Mouse (Mus musculus) embryo, embryonic 11 days (tissue): ENCODE data around the gene Itga3.
"Not testable (repeated sequence)": the region's sequence is repeated elsewhere in the genome, so short reads cannot be mapped to it uniquely, and the experiment has no call there.

Source experiments
- DNase-seq: peaks from one replicate; pipeline ENCODE4 v3.0.0-alpha.2; 2015

The Itga3 gene

DNA sequence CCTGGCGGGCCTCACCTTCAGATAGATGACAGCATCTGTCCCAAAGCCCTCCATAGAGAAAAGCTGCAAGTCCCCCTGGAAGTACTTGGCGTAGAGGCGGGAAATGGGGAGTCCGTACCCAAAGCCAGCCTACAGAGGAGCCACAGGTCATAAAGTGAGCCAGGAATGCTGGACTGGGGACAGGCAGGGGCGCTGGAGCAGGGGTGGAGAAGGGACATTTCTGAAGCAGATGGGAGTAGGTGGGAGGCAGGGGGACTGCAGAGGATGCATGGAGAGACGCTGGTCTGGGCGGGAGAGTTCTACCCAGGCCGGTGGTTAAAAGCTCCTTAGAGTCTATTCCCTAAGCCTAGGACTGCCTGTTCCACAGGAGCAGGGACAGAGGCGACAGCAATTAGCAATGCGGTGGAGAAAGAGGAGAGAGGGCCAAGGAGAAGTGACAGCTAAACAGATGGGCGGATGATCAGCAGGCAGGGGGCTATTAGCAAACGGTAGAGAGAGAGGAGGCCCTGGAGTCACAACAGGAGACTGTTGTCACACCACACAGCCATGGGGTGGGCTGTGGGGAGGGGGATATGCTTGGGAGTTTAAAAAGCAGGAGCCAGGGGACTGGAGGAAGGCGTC lies 48.6 kb downstream of the Itga3 start:
- DNase-seq, result no peak

DNA sequence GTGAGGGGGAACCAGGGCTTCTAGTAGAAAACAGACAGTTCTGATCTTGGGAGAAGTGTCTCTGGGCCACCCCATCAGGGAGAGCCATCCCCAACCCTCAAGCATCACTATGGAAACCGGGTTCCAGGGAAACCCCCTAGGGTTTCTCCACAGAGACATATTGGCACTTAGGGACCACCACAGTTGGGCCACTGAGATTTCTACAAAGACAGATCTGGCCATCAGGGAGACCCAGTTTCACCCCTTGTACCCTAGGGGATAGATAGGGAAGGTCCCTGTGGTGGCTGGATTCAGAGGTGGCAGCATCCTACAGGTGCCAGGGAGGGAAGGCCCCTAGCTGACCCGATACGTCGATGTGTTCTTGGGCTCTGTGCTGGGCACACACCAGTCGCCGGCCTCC lies 49.8 kb downstream of the Itga3 start:
- no peak for DNase-seq

DNA sequence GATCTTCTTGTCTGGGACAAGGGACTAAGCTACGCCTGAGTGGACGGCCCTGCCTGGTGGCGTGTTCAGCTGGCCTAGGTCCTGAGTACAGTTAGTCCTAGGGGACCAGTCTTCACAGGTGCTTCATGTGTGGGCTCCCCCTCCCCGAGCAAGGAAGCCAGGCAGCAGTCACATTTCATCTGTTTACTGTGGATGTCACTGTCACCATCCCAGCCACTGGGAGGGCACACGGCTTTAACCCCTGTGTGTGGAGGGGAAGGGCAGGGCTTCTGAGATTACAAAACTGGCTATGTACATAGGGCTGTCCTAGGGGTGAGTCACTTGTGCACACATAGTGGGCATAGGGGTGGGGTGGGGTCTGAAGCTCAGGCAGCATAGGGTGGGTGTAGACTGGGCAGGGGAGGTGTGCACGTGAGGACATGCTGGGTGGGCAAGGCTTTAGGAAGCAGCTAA lies 50.5 kb downstream of the Itga3 start:
- no peak for DNase-seq

DNA sequence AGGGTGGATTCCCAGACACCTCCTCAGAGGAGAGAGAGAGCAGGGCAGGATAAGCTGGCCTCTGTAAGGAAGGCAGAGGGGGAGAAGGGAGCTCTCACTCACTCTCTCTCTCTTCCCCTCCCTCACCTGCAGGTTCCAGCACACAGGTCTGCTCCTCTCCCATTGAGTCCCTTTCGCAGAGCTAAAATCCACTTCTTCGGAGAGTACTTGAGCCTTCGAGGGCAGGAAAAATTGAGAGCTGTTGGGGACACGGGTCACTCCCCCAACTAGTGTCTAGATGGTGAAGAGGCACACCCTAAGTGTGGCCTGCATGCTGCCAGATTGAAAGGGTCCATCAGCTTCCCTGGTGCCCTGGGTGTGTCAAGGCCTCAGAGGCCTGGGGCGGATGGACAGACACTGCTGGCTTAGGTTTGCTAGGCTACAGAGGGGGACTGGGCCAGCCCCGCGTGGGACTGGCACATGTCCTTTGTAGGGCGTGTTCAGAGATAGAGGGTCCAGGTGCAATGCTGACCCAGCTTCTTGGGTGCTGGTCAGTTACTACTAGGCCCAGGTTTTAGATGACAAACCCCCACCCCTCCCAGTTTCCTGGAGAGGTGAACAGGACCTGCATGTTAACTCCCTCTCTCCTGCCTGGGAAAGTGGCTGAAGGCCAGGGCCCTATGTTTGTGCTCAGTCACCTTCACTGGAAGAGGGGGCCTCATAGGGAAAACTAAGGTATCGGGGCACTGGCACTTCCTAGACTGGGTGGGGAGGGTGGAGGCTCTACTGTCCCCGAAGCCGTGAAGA lies 51.2 kb downstream of the Itga3 start:
- DNase-seq, result no peak

DNA sequence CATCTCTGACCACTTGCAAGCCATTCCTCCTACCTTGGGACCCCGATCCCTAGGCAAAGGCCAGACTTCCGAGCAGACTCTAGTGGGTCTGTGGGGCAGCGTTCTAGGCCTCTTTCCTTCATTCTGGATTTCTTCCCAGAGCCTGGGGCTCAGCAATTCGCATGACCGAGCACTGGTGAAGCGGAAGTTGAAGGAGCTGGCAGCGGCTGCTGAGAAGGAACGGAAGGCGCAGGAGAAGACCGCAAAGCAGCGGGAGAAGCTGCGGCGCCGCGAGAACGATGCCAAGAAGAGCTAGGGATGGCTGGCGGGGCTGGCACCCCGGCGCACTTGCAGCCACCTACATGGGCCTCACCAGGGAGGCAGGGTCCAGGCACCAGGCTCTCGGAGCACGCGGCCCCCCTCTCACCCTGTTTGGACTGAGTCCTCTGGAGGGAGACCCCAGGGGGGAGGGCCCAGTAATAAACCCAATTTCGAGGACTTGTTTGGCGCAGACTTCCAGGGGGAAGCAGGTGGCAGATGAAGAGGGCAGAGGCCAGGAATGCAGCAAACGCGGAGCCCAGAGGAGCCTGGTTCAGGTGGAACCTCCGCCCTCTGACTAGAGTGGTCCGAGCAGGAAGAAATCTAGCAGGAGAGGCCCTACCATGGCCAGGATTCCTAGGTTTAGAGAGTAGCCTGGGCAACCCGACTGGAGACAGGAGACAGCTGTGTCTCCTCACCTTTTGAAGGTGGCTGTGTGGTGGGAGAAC lies 52.0 kb downstream of the Itga3 start:
- no peak for DNase-seq

DNA sequence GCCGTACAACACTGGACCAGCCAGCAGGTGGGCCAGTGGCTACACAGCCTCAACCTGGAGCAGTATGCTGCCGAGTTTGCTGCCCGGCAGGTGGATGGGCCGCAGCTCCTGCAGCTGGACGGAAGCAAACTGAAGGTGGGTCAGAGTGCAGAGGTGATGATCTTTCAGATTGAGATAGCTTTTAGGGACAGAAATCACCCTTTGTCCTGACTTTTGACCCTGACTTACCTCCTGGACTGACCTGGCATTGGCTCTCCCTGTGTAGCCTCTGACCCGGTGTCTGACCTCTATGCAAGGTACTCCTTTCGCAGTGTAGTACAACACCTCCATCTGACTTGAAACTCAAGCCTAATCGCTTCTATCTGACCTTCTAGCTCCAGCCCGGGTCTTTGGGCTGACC lies 53.1 kb downstream of the Itga3 start:
- DNase-seq, result no peak

DNA sequence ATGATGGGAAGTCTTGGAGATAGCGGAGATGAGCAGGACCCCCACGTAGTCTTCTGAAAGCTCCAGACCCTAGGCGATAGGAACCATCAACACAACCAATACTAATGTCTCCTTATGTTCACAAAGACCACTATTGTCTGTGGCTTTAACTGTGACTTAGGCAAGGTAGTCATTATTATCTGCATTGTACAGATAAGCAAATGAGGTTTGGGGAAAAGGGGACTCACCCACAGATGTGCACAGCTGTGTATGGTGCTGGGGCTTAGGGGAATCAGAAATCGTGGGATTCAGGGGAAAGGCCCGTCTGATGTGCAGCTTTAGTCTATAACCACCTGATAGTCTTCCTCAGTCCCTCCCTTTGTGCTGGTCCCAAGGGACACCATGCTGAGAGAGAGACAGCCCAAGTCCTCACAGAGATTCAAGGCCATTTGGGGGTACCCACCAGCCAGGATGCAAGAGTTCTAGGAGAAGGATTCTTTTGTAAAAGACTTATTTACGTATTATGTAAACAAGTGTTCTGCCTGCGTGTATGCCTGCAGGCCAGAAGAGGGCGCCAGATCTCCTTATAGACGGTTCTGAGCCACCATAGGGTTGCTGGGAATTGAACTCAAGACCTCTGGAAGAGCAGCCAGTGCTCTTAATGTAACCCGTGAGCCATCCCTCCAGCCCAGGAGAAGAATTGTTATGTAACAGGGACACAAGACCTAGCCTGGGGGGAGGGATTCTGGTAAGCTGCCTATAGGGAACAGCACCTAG lies 54.2 kb downstream of the Itga3 start:
- DNase-seq, result no peak

DNA sequence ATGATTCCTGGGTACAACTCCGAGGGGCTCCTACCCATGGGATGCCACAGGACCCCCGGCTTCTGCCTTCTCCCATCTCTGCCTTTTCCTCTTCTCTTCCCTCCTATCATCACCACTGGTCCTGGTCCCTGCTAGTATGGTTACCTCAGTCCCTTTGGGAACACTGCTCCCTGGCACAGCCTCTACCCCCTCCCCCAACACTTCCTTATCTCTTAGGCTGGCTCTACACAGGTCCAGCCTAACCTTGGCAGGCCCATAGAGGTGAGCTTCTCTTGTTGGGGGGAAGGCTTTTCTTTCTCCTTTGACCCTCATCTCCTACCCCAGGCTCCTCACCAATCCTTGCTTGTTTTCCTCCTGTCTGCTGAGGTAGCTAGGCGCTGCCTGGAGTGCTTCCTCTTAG lies 61.1 kb downstream of the Itga3 start:
- no peak for DNase-seq

DNA sequence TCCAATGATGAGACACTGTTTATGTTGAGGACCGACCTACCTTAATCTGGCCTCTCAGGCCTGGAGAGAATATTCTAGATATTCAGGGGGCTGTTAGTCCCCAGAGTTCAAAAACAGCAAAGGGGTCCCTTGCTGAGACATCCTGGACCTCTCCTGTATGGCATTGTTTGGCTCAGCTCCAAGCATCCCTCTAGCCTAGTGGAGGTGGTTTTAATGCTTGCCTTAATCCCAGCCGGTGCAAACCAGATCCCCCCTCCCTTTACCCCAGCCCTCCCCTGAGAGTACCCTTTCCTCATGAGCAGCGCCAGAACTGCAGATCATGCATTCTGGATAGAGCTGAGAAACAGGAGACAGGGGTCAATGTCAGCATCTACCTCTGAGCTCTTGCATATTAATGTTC lies 64.1 kb downstream of the Itga3 start:
- no peak for DNase-seq

DNA sequence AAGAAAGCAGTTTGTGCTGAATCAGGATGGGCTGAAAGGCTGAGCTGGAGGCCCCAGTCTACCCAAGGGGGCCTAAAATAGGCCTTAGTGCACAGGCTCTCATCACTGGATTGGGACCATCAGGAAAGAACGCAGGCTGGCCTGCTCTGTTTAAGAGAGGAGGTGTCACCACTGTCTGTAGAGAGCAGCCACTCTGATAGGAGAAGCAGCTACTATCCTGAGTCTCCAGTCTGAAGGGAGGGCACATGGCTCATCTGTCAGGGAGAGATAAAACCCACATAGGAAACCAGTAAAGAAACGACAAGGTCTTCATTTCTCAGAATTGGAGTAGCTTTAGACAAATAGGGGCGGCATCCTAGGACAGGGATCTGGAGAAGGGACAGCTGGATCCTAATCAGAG lies 64.5 kb downstream of the Itga3 start:
- no peak for DNase-seq

DNA sequence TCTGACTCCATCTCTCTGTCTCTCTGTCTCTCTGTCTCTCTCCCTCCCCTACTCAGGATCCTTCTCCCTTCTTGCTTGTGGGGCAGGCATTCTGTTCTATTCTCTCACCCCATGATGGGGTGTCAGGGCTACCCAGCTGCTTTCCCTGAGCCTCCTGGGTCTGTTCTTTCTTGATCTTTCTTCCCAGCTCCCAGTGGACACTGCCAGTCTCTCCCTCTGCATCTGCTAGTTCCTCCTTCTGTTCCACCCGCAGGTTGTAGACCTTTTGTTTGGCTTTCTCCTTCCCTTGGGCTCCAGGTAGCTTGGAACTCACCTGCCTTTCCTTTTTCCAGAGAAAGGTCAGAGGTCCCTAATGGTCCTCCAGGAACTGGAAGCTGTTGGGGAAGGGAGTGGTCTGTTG lies 65.2 kb downstream of the Itga3 start:
- no peak for DNase-seq

DNA sequence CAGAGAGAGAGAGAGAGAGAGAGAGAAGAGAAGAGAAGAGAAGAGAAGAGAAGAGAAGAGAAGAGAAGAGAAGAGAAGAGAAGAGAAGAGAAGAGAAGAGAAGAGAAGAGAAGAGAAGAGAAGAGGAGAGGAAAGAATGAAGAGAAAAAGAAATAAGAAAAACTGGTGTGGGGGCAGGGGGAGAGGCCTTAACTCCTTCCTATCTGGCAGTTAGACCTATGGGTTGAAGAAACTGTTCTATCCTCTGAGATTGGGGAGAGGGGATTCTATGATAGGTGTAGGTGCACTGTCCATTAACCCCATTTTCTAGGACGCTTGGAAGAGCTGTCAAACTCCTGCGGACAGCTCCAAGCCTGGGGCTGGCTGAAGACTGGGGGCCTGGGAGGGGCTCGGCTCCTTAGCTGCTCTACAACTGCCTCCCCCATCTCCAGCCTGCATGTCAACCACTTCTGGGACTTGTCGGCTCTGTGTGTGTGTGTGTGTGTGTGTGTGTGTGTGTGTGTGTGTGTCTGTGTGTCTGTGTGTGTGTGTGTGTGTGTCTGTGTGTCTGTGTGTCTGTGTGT lies 65.7 kb downstream of the Itga3 start:
- not testable (repeated sequence) for DNase-seq

DNA sequence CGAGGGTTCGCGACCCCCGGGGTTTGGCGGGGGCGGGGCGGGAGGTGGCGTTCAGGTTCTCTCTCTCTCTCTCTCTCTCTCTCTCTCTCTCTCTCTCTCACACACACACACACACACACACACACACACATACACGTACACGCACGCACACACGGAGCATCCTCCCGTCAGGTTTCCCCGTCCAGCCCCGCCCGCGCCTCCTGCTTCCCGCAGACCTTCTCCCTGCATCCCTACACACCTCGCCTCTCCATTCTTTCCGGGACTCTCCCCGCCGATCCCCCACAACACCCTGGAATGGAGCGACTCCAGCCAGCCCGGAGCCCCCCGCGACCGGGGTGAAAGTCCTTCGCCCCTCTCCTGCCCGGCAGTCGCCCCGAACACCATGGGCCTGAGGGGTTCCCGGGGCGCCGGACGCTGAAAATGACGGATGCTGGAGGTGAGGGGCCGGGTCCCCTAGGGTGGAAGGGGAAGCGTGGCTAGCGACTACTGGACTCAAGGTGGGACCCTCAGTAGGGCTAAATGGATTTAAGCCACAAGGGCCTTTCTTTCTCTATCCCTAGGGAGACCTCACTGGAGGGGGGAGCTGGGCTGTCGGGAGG lies 66.4 kb downstream of the Itga3 start:
- DNase-seq, result peak; percentile 52

DNA sequence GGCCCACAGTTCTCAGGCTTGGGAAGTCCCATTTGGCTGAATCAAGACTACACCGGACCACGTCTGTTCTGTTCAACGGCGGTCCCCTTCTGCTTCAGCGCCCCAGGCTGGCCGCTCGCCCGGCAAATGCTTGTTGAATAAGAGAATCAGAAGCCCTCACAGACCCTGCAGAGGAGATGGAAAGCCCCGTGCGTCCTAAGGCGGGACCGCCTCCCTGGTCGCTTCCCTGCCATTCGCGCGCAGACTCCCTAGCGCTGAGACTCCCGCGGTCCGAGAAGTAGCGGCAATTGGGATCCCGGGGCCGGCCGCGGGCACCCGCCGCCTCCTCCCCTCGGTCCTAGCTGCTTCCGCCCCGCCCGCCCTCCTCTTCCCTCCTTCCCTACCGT lies 67.0 kb downstream of the Itga3 start, which contains the start of gene Samd14:
Gene Samd14 (plus strand): TSS at position 251 of the 386 bp plus-strand sequence.
- peak; percentile 89 for DNase-seq

DNA sequence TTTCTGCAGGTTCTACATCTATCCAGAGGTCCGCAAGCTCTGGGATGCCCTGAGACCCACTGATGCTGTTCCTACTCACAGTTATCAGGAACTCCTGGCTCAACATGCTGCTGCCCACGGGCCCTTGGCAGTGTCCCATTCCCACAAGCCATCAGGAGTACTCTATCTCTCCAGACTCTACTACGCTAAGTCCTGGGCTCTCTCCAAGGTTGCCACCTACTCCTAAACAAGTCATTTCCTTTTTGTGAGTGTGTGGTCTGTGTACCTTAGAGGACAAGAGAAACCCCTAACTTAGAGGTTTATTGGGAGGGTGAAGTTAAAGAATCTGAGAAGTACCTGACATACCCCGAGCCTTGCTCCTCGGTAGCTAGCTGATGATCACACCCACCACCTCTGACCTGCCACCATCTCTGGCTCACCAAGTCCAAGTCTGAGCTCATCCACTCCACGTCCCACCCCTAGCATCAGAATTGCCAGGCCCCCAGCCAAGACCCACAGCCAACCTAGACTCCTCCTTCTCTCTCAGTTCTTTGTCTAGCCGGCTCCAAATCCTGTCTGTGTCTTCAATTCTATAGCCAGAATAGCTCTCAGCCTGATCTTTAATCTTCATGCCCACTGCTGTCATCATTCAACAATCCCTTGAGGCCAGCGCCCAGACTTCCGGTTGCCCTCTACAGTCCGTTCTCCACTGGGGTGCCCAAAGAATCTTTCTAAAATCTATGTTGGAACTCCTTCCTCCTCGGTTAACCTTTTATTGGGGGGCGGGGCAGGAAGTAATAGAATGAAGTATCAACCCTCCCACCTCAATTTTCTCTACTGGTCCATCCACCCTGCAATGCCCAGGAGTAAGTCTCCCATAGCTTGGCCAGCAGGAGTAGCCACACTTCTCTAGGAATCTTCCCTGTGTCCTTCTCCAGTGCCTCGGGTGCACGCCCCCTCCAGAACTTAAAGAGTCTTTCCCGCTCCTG lies 67.7 kb downstream of the Itga3 start:
- DNase-seq, result no peak

DNA sequence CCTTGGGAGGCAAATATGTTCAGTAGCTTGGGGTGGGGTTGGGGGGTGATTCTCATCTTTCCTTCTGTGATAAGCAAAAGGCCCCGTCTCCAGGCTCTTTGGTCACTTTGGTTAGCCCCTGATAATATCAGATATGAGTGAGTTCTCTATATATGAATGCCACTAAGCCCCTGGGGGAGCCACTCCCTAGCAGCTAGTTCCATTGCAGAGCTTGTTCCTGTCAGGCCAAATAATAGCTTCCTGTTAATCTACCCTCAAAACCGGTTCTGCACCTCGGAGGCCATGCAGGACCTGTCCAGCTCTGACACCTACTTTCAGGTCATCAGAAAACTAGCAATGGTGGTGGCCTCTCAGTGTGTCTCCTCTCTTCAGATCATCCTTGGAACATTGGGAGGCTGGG lies 69.2 kb downstream of the Itga3 start:
- no peak for DNase-seq

DNA sequence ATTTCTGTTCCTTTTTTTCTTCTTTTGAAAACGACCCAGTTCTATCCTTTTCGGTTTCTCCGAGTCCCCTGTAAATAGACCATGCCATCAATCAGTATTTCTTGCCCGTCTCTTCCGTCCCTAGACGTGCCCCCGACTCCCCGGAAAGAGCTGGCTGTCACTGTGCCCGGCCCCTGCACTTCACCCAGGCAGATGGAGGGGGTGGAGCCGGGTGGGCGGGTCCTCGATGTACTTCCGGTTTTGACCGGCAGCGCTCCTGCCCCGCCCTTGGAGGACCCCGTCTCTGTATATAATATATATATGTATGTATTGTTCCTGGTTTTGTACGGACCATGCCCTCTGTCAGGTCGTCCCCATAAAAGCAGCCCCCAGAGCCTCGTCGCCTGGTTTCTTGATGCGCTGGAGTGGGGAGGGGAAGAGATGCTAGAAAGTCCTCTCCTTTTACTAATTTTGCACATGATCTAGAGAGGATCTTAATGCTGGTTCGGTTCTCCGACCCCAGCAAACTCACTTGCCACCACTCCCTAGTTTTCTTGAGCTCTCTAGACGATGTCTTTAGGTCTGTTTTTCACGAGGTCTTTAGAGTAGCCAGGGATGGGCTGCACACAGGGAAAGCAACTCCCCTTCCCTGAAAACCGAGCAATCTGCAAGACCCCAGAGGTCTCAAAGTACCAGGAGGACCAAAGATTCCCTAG lies 69.9 kb downstream of the Itga3 start:
- peak; percentile 90 for DNase-seq

DNA sequence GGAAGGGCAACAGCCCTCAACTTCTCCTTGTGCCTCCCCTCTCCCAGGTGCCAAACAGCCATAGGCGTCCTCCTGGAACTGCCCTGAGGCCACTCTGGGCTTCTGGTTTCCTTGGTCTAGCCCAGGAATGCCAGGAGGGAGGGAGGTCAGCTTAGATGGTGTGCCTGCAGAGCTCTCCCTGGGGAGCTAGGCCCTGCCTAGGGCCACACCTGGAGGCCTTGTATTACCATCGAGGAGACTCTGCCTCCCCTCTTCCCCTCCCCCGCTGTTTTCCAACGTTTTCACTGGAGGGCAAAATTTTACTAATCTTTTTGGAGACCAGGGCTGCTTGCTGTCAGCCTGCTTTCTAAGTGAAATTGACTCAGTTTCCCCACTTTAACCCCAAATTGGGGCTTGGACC lies 70.6 kb downstream of the Itga3 start:
- no peak for DNase-seq

DNA sequence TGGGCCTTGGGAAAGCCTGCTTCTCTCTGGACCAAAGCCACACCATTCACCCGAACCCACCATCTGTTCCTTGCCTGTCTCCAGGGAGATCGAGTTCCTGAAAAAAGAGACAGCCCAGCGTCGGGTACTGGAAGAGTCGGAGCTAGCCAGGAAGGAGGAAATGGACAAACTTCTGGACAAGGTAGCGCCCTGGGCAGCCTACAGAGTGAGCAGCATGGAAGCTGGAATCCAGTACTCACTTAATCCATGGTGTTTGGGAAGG lies 71.7 kb downstream of the Itga3 start:
- no peak for DNase-seq

DNA sequence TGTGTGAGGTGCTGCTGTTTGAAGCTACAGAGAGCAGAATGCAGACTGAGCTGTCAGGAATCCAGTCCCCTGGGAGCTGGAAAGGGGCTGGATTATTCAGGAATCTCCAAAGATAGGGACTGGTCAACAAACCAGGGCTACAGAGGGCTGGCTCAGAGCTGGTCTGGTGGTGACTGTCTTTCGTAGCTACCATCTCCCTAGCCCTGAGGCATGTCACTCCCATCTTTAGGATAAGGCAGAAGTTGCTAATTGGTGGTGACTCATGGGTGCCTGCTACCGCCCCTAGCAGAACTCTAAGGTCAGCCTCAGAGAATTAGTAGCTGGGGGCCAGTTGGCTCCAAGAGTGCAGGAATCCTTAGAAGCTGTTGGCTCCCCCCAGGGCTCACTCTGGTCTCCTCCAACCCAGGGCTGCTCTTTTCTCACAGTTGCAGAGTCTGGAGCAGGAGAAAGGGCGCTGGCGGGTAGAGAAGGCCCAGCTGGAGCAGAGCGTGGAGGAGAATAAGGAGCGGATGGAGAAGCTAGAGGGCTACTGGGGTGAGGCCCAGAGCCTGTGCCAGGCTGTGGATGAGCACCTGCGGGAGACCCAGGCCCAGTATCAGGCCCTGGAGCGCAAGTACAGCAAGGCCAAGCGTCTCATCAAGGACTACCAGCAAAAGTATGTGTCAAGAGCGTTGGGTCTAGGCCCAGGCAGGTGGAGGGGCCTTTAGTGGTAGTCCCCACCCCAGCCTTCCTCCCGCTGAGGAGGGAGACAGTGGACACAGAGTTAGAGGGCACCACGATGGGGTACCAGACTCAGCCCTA lies 72.3 kb downstream of the Itga3 start:
- no peak for DNase-seq
